Mouse (Mus musculus): ENCODE data around the gene E2f1. TPM values are rescaled to one million over a fixed set of nuclear protein-coding genes. Genes with fewer than 3 reads are reported as not detected.

E2f1 gene
- total RNA-seq, 2 experiments from 2014 or later = 1.1 to 1.2 TPM

DNA sequence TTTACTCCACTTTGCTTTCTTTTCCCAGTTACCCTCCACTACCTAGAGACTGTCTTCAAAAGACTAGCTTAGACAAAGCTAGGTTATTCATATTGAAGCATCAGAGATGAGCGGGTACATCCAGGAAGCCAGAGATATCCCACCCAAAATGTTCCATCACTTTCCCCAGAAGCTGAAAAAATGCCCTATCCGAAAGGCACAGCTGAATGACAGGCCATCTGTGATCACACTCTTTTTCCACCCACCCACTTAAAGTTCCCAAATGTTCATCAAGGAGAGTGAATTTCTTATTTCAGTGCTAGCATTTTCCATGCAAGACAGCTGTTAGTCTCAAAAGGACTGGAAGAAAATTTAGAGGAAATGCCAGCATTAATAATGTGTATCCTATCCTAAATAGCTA, 44.4 kb downstream of the E2f1 start:
- intact Hi-C loops (cut with DNase I) = no loop called here
- no peak for DNase-seq (ENCODE audit: low spot score)

DNA sequence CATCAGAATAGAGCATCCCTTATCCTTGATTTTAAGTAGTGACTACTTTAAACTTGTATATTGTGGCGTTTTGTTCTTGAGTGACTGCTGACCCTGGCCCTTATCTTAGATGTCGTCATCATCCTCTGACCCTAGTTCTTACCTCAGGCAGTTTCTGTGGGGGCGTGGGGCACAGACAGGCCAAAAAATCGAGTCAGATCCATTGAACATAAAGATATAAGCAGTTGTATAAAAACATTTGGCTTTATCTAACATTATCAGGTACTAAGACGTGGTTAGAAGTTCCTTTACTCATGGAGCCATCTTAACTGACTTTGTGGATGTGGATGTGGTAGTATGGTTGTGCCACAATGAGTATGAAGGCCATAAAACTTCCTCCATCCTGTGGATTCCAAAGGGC, 47.4 kb downstream of the E2f1 start:
- DNase-seq (ENCODE audit: low spot score) = no peak
- intact Hi-C loops (cut with DNase I) = no loop called here

DNA sequence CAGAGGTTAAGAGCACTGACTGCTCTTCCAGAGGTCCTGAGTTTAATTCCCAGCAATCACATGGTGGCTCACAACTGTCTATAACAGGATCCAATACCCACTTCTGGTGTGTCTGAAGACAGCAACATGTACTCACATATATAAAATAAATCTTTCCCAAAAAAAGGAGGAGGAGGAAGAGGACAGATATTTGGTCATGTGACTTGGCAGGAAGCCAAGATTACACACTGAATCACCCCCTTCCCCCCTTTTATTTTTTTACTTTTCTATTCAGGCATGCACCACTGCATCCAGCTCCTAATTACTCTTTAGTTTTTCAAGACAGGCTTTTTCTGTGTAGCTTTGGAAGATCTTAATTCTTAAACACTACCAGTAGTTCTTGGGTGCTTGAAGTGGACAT, 48.2 kb downstream of the E2f1 start:
- intact Hi-C loops (cut with DNase I) = no loop called here

DNA sequence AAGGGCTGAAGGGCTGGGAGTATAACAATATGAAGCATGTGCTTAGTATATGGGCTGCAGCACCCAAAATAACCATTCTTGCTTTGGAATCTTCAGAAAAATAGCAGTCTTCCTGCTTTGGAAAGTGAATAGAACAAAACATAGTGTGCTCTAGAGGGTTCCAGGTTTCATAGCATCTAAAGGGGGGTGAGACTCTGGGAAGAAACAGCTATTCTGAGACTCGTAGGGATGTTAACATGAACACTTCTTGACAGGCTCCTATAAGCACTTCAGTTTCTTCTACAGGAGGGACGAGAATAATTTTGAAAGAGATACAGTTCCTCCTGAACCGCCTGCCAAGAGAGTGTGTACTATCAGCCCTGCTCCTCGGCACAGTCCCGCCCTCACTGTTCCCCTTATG, 52.3 kb downstream of the E2f1 start:
- no peak for DNase-seq (ENCODE audit: low spot score)
- intact Hi-C loops (cut with DNase I) = no loop called here

More for the DNA sequence above, 48.2 kb downstream of the E2f1 start:
- DNase-seq (ENCODE audit: low spot score) = no peak

DNA sequence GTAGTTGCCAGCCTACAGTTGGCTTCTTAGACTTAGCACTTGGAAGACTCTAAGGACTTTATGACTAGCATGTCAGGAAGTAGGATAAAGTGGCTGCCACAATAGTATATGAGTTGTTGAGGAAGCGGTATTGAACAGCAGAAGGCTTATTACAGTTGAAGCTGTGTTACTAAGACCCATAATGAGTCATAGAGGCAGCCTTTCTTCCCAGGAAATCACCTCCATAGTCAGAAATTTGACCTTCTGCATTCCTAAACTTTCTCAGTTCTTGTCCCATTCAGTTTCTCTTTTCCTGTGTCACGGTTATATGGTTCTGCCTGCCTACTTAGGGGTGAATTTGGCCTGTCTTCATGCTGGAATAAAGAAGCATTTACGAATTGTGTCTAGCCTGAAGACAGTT, 52.7 kb downstream of the E2f1 start:
- intact Hi-C loops (cut with DNase I) = no loop called here
- DNase-seq (ENCODE audit: low spot score) = no peak

DNA sequence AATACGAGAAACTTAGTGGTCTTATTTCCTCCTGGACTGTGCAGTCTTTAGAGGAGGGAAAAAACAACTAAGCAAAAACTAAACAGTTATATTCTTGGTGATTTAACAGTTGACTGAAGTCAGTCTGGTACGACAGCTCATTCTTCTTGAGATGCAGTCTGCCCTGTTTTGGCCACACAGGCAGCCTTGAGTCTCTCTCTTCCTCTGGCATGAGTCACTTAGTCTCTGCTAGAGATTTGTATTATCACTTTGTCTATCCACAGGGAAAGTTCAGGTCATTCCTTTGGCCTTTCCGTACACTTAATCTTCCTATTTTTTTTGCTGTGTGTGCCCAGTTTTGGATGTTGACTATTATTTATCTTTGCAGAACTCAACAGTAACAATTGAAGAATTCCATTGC, 59.6 kb downstream of the E2f1 start:
- intact Hi-C loops (cut with DNase I) = no loop called here
- DNase-seq (ENCODE audit: low spot score) = no peak

Other genes starting within 250 kb of the E2f1 start
- gene Cdk5rap1, start 196.9 kb downstream of the E2f1 start, total RNA-seq (2021) = 10 to 100 TPM; 23.1 to 25.6 TPM
- gene Snta1, start 161.8 kb downstream of the E2f1 start, total RNA-seq (2021) = 10 to 100 TPM; 88.8 to 90.4 TPM
- gene Cbfa2t2, start 133.4 kb downstream of the E2f1 start, total RNA-seq (2021) = 10 to 100 TPM; 14.3 to 18.4 TPM
- not detected for gene 1700003F12Rik, start 22.8 kb downstream of the E2f1 start, total RNA-seq (2021)
- not detected for gene Actl10, start 18.1 kb downstream of the E2f1 start, total RNA-seq (2021)
- gene Necab3, start 11.0 kb downstream of the E2f1 start, total RNA-seq (2021) = under 1 TPM; 0.36 to 0.39 TPM
- gene Pxmp4, start 33.8 kb upstream of the E2f1 start, total RNA-seq (2021) = 10 to 100 TPM; 23.9 to 26.0 TPM
- gene Zfp341, start 43.4 kb upstream of the E2f1 start, total RNA-seq (2021) = 1 to 10 TPM; 3.0 to 3.1 TPM
- gene 4930519P11Rik, start 43.5 kb upstream of the E2f1 start, total RNA-seq (2021) = not detected
- gene Chmp4b, start 81.8 kb upstream of the E2f1 start, total RNA-seq (2021) = 100 to 1,000 TPM; 112 TPM
- not detected for gene Gm14214, start 200.1 kb upstream of the E2f1 start, total RNA-seq (2021)
- 100 to 1,000 TPM in 1 of 2 experiments, 10 to 100 TPM in 1; 95.9 to 103 TPM for gene Raly, start 221.2 kb upstream of the E2f1 start, total RNA-seq (2021)
- gene a, start 221.5 kb upstream of the E2f1 start, total RNA-seq (2021) = not detected